Mouse (Mus musculus) midbrain, embryonic 14.5 days (tissue): ENCODE data around the gene Slco6d1. TPM values are rescaled to one million over a fixed set of nuclear protein-coding genes. Genes with fewer than 3 reads are reported as not detected.
"Not testable (repeated sequence)": the region's sequence is repeated elsewhere in the genome, so short reads cannot be mapped to it uniquely, and the experiment has no call there.

Experiments
- ATAC-seq: fragments of 200-750 bp; cut with Nextera tagmentation; 2 replicates; pipeline ENCODE4 v1.8.0; 2017; ENCODE audit warnings: moderate number of reproducible peaks, moderate library complexity; ENCODE audit not compliant: low FRiP score, low TSS enrichment
- DNase-seq: peaks from one replicate; pipeline ENCODE4 v3.0.0-alpha.2; 2015
- H3K27ac ChIP-seq: fragments of 300-500 bp; sonication (generic); replicated peaks from 2 replicates; pipeline ENCODE4 v1.5.1; 2014; ENCODE audit warnings: mild to moderate bottlenecking, low read depth, low read length, moderate library complexity
- H3K27me3 ChIP-seq: fragments of 300-500 bp; sonication (generic); 2 replicates; pipeline ENCODE4 v1.6.1; 2014; ENCODE audit warnings: low read length, control low read depth, mixed read lengths; ENCODE audit not compliant: control insufficient read depth, insufficient read depth
- H3K36me3 ChIP-seq: fragments of 300-500 bp; sonication (generic); 2 replicates; pipeline ENCODE4 v1.6.1; 2014; ENCODE audit warnings: low read length, control low read depth; ENCODE audit not compliant: control insufficient read depth, insufficient read depth
- H3K4me1 ChIP-seq: fragments of 300-500 bp; sonication (generic); 2 replicates; pipeline ENCODE4 v1.6.1; 2014; ENCODE audit warnings: mild to moderate bottlenecking, antibody characterized with exemption, low read length, control low read depth; ENCODE audit not compliant: control insufficient read depth, insufficient read depth
- H3K4me2 ChIP-seq: fragments of 300-500 bp; sonication (generic); 2 replicates; pipeline ENCODE4 v1.6.1; 2014; ENCODE audit warnings: mild to moderate bottlenecking, low read length, moderate library complexity
- H3K4me3 ChIP-seq: fragments of 300-500 bp; sonication (generic); replicated peaks from 2 replicates; pipeline ENCODE4 v1.5.1; 2014; ENCODE audit warnings: low read depth, low read length
- H3K9ac ChIP-seq: fragments of 300-500 bp; sonication (generic); replicated peaks from 2 replicates; pipeline ENCODE4 v1.6.1; 2014; ENCODE audit warnings: mild to moderate bottlenecking, low read length, moderate library complexity
- H3K9me3 ChIP-seq: fragments of 300-500 bp; sonication (generic); 2 replicates; pipeline ENCODE4 v1.6.1; 2016; ENCODE audit warnings: low read length, control low read depth, mixed read lengths; ENCODE audit not compliant: control insufficient read depth
- WGBS: fragments of 180-500 bp; shearing (Covaris S2); extraction: QIAGEN DNeasy Blood & Tissue Kit; methylation state at CpG from one replicate; pipeline ENCODE4 v1.1.7; 2014; 5-methylcytosine and 5-hydroxymethylcytosine counted together
- polyA plus RNA-seq: library from polyadenylated mRNA; unstranded; fragments of >200 nt; fragmentation: Nextera tagmentation; extraction: Ambion mirVana; gene quantifications from 2 replicates; pipeline ENCODE4 v1.2.1, GENCODE M21; 2014

Gene Slco6d1
- not detected in 2 replicates for polyA plus RNA-seq

- H3K4me3 ChIP-seq = no peak within 1 kb of the TSS
- no peaks in the 10 kb centered on the region for H3K9me3 ChIP-seq
- DNase-seq (no peak), ATAC-seq (no peak)
- WGBS = 90% methylated on average over 10 of the region's 10 CpGs
- no peak within 1 kb of the TSS for H3K27ac ChIP-seq
- no peaks in the 10 kb centered on the region for H3K4me1 ChIP-seq
- H3K36me3 ChIP-seq = no peaks in the 10 kb centered on the region
- H3K9ac ChIP-seq = no peak within 1 kb of the TSS
- no peaks in the 10 kb centered on the region for H3K27me3 ChIP-seq
- H3K4me2 ChIP-seq = no peak within 1 kb of the TSS
Observed at GRCm38 (mm10) chr1:98420824-98421223, at the start of gene Slco6d1. Slco6d1 (plus strand) TSS chr1:98421124.

- no peak overlapping the region for H3K9ac ChIP-seq
- H3K27me3 ChIP-seq = no peaks in the 10 kb centered on the region
- no peaks in the 10 kb centered on the region for H3K36me3 ChIP-seq
- no peak overlapping the region for H3K4me3 ChIP-seq
- DNase-seq (peak; percentile 76), ATAC-seq (no peak)
- H3K27ac ChIP-seq = no peak overlapping the region
- no peaks in the 10 kb centered on the region for H3K4me1 ChIP-seq
- H3K9me3 ChIP-seq = no peaks in the 10 kb centered on the region
- H3K4me2 ChIP-seq = no peak overlapping the region
Observed at GRCm38 (mm10) chr1:98392001-98392400, 28.9 kb upstream of the Slco6d1 start.

- Histone ChIP-seq H3K36me3 (no peaks in the 10 kb centered on the region), H3K4me3 (no peak overlapping the region), H3K27me3 (no peaks in the 10 kb centered on the region), H3K9me3 (no peaks in the 10 kb centered on the region), H3K27ac (no peak overlapping the region), H3K9ac (no peak overlapping the region), H3K4me1 (no peaks in the 10 kb centered on the region), H3K4me2 (no peak overlapping the region)
- WGBS = 88% methylated on average over 4 of the region's 4 CpGs
- ATAC-seq (no peak), DNase-seq (no peak)
Observed at GRCm38 (mm10) chr1:98447929-98448328, 27.0 kb downstream of the Slco6d1 start.

- H3K27me3 ChIP-seq, DNase-seq, H3K36me3 ChIP-seq, H3K9me3 ChIP-seq, H3K4me2 ChIP-seq, H3K4me3 ChIP-seq, H3K27ac ChIP-seq, H3K4me1 ChIP-seq, H3K9ac ChIP-seq, ATAC-seq: not testable (repeated sequence)
- 89% methylated on average over 8 of the region's 8 CpGs for WGBS
Observed at GRCm38 (mm10) chr1:98459224-98459623, 38.3 kb downstream of the Slco6d1 start.

GRCm38 (mm10) chr1:98476381-98476780, 55.5 kb downstream of the Slco6d1 start:
- not testable (repeated sequence) for H3K4me2 ChIP-seq, H3K9ac ChIP-seq, DNase-seq, H3K9me3 ChIP-seq, H3K4me1 ChIP-seq, H3K36me3 ChIP-seq, H3K27ac ChIP-seq, ATAC-seq, H3K4me3 ChIP-seq, H3K27me3 ChIP-seq
- 73% methylated on average over 1 of the region's 1 CpGs for WGBS

- Histone ChIP-seq H3K4me1 (no peaks in the 10 kb centered on the region), H3K9me3 (no peaks in the 10 kb centered on the region), H3K9ac (no peak overlapping the region), H3K27ac (no peak overlapping the region), H3K4me2 (no peak overlapping the region), H3K27me3 (no peaks in the 10 kb centered on the region), H3K36me3 (no peaks in the 10 kb centered on the region), H3K4me3 (no peak overlapping the region)
- DNase-seq = no peak
- ATAC-seq = no peak
- 78% methylated on average over 2 of the region's 2 CpGs for WGBS
Observed at GRCm38 (mm10) chr1:98479243-98479642, 58.3 kb downstream of the Slco6d1 start.

- ATAC-seq = no peak
- H3K9ac ChIP-seq = no peak overlapping the region
- H3K27me3 ChIP-seq = no peaks in the 10 kb centered on the region
- H3K4me2 ChIP-seq = no peak overlapping the region
- H3K4me1 ChIP-seq = no peaks in the 10 kb centered on the region
- no peaks in the 10 kb centered on the region for H3K9me3 ChIP-seq
- no peaks in the 10 kb centered on the region for H3K36me3 ChIP-seq
- H3K27ac ChIP-seq = no peak overlapping the region
- no peak overlapping the region for H3K4me3 ChIP-seq
- WGBS = 93% methylated on average over 2 of the region's 2 CpGs
- DNase-seq = no peak
Observed at GRCm38 (mm10) chr1:98505982-98506381, 85.1 kb downstream of the Slco6d1 start.

GRCm38 (mm10) chr1:98522977-98523376, 102.1 kb downstream of the Slco6d1 start:
- Histone ChIP-seq H3K4me3 (no peak overlapping the region), H3K36me3 (no peaks in the 10 kb centered on the region), H3K4me1 (no peaks in the 10 kb centered on the region), H3K9me3 (no peaks in the 10 kb centered on the region), H3K9ac (no peak overlapping the region), H3K27ac (no peak overlapping the region), H3K27me3 (no peaks in the 10 kb centered on the region), H3K4me2 (no peak overlapping the region)
- ATAC-seq = peak; percentile 50; the same call in 1 of the 2 replicates
- DNase-seq = peak; percentile 1
- 82% methylated on average over 2 of the region's 2 CpGs for WGBS

- Histone ChIP-seq H3K4me3 (no peak overlapping the region), H3K27me3 (no peaks in the 10 kb centered on the region), H3K27ac (no peak overlapping the region), H3K4me1 (no peaks in the 10 kb centered on the region), H3K36me3 (no peaks in the 10 kb centered on the region), H3K9me3 (no peaks in the 10 kb centered on the region), H3K4me2 (no peak overlapping the region), H3K9ac (no peak overlapping the region)
- no peak for ATAC-seq
- DNase-seq = peak; percentile 68
Observed at GRCm38 (mm10) chr1:98523537-98523936, 102.6 kb downstream of the Slco6d1 start.
